Mouse (Mus musculus) kidney, adult 8-10 months (tissue): Measurements from ENCODE around the gene Park7.
A peak's percentile ranks its signal among the peaks of the same experiment; 100 is the strongest.
"Not testable (repeated sequence)": the region's sequence is repeated elsewhere in the genome, so short reads cannot be mapped to it uniquely, and the experiment has no call there.

Experiments used
- DNase-seq, 2 experiments: peaks; one replicate each; pipeline ENCODE4 v3.0.0; 2022

Gene Park7

GRCm38 (mm10) chr4:150910164-150910951 lies 3.9 kb downstream of the Park7 start:
- no peak for DNase-seq

DNA sequence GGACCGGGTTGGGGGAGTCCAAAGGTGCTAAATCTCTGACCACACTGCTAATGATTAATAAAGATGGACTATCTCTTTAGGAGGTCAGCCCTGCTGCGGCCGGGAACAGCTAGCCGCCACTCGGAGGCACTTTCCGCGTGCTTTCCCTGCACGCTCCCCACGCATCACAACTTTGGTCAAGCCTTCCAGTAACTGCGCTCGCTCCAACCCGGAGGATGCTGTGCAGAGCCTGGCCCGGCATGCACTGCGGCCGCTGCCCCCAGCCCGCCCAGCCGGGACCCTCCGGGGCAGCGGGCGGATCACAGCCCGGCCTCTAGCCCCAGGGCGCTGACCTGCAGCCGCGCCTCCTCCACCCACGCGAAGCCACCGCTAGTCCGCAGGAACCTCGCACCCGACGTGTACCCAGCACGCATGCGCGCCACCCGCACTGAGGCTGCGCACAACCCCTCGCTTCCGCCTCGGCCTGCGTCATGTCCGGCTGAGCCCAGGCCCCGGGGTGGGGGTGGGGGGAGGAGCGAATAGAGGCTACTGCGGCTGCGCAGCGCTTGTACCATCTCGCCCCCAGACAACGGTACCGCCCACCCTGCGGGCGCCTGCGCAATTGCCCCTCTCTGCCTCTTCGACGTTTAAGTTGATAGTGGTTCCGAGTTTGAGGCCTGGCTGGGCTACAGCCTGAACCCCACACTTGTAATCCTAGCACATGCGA lies 4.6 kb downstream of the Park7 start:
- DNase-seq = peak; percentile 96

DNA sequence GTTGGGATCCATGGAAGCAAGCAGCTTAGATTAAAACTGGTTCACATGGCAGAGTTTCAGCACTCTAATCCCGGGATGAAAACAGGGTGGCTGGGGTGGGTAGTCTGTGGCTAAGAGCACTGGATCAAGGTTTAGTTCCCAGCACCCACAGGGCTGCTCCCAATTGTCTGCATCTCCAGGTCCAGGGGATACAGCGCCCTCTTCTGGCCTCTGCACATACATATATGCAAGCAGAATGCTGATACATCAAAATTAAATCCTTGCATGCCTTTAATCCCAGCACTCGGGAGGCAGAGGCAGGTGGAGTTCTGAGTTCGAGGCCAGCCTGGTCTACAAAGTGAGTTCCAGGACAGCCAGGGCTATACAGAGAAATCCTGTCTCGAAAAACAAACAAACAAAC lies 5.7 kb downstream of the Park7 start:
- not testable (repeated sequence) for DNase-seq

DNA sequence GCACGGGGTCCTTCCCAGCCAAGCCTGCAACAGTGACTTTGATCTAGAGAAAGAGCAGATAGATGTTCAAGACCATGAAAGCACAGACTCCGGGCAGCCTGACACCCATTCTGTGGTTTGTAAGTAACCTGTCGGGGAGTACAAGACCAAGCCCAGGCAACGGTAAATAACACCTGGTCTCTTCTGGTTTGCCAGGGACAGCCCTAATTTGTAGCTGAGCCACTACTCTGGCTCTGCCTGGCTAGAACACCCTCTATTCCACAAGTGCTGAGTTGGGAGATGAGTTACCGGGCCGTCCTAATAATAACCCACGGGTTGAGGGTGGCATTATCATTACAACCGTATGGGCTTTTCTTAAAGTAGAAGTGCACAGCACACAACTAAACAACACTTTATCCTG lies 7.1 kb downstream of the Park7 start:
- no peak for DNase-seq

GRCm38 (mm10) chr4:150903091-150903742 lies 11.0 kb downstream of the Park7 start:
- peak; percentile 85 to 87 for DNase-seq

- DNase-seq = peak; percentile 81 to 83
These were observed 12.2 kb downstream of the Park7 start for GRCm38 (mm10) chr4:150902062-150902461.

DNA sequence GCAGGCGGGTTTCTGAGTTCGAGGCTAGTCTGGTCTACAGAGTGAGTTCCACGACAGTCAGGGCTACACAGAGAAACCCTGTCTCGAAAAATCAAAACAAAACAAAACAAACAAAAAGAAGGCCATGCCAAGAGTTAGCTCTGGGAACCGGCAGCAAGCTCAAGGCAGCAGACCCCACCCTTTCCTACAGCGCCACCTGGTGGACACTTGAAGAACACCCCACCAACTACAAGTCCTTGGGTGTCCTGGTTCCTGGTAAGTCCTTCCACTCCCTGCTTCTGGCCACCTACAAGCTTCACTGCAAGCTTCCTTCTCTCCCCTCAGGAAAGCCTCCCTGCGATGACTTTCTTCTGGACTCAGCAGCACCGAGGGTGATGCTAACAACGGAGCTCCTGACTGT lies 12.6 kb downstream of the Park7 start:
- peak; percentile 78 to 82 for DNase-seq

DNA sequence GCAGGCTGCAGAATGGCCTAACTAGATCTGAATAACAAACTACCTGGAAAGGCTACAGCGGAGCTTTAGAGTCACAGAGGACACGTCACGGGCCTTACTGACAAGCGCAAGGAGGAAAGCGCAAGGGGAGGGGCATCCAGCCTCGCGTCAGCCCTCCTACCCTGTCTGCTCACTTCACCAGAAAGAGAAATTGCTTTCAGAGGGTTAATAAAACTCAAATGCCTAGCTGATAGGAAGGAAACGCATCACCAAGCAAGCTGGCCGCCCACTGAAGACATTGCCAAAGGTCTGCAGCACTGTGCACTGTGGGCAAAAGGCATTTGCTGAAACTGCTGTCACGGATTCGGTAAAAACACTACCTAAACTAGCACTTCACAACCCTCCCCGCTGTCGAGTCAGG lies 13.8 kb downstream of the Park7 start:
- DNase-seq = peak; percentile 56 to 61

GRCm38 (mm10) chr4:150898716-150899365 lies 15.4 kb downstream of the Park7 start:
- DNase-seq = peak; percentile 61 to 73

DNA sequence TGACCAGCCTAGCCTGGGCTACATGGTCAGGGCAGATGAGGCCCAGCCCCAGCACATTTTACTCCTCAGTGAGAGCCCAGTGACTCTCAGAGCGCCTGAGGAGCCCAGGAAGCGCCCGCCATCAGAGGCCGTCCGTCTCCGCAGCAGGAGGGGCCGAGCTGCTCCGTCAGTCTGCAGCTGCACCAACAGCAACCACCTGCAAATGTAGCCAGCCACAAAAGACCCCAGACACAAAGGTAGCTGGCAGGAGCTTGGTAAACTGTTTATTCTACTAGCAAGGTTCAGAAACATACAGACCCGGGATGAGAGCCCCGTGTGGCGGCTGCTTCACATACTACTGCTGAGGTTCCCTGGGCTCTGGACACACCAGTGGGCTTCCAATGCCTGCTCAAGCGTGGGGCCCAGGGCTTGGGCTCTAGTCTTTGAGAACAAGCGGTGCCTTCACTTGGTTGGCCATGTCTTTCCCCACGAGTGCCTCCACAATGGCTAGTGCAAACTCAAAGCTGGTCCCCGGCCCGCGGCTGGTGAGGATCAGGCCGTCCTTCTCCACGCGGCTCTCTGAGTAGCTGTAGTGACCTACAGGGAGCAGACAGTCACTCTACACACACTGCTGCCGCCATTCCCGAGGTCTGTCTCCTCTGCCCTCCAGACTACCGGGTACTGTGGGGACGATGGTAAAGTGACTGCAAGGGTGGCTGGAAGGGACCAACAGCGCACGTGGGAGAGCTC lies 17.2 kb downstream of the Park7 start:
- DNase-seq = no peak

GRCm38 (mm10) chr4:150894718-150895501 lies 19.3 kb downstream of the Park7 start:
- no peak for DNase-seq

- no peak for DNase-seq
These were observed 22.9 kb downstream of the Park7 start for GRCm38 (mm10) chr4:150891308-150891707.

DNA sequence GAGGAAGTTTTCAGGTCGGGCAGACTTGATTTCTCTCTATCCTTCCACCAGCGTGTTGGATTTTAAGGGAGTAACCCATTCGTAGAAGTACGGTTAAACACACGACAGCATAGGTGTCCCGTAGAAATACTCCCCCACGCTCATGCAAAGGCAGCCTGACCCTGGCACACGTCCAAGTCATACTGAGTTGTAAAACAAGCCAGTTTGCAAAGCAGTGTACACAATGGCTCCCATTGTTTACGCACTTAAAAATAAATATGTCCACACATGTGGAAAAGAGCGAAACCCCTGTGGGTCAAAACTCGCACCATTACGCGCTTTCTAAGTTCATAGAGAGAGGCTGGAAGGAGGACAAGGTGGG lies 24.3 kb downstream of the Park7 start:
- DNase-seq = no peak

DNA sequence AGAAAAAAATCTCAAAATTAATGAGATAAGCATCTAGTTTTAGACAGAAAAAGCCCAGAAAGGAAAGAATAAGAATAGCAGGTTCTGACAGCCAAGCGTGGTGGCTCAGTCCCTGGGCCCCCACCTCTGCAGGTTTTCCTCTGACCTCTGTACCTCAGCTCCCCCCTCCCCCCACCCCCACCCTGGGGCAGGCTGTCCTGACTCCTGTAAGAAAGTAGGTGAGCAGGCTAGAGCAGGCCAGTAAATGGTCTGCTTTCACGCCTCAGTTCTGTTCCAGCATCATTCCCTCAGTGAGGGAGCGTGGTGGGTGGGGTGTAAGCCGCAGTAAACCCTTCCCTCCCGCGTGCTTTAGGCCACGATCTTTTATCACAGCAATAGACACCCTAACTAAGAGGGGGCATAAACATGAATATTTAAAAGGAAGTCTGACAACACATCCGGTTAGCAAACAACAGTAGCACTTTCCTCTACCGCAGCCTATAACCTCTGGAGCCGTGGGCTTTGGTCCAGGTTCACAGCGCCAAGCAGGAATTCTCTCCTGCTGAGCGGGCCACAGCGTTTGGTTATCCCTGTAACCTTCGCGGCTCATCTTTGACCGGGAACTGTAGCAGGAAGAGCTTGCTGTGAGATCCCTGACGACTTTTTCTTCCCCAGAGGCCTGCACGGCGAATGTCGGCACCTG lies 24.8 kb downstream of the Park7 start:
- no peak for DNase-seq

DNA sequence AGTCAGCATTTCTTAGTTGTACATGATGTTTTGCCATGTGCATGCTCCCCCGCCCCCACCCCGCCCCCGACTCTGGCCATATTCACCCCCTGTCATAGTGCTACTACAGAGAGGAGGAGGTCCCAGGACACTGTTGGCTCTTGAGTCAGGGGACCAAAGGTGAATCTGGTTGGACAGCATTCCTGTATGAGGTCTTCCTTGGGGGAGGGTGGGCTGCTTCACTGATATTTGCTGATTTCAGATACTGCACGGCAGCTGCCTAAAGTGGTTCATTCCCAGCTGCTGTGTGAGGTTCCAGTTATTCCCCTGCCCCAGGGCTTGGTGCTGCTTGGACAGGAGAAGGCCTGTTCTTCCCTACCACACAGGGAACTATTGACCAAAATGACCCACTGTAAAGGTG lies 25.7 kb downstream of the Park7 start:
- DNase-seq = no peak

- DNase-seq = no peak
These were observed 26.3 kb downstream of the Park7 start for GRCm38 (mm10) chr4:150887903-150888302.

DNA sequence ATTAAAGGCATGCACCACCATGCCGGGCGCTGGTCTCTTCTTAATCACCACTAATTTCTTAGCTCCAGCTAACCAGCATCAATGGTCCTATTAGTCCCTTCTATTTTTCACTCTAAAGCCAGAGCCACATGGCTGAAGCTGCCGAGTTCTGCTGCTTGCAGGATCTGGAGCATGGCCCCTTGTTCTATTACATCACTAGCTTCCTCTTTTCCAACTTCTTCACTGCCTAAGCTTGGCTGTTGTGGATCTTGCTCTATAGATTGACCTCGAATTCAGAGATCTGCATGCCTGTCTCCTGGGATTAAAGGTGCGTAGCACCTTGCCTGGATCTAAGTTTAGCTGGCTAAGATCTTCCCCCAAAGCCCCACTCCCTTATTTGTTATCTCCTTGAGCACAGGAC lies 31.6 kb downstream of the Park7 start:
- DNase-seq = no peak

DNA sequence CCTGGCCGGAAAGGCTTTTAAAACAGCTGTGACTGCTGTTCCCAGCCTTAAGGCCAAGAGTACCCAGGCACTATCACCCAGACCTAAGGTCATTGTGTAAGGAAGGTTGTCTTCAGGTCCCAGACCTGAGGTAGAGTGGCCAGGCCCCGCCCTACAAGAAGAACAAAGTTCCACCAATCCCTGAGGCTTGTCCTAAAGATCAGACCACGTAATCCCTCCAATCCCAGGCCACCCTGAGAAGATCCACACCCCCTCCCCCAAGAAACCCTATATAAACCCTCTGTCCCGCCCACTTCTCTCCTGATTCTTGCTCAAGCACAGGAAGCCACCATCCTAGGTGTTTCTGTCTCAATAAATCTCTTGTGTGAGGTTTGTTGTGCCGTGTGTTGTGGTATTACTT lies 33.9 kb downstream of the Park7 start:
- no peak for DNase-seq

DNA sequence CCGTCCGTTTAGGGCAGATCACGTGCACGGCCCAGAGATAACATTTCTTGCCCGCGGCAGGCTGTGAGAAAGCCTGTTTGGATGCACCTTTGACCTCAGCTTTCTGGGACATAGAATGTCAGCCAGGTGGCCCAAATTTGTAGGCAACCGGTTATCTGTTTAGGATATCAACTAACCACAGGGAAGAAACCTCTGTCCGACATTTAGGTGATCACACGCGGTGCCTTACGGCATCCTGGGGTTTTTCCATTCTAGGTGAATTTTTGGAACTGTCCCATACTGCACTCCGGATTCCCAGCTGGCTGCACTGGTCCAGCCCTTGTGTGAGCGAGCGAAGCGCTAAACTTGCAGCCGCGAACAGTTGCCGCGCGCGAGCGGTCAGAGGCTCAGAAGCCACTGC lies 34.6 kb downstream of the Park7 start:
- DNase-seq = no peak

GRCm38 (mm10) chr4:150875393-150875792 lies 38.8 kb downstream of the Park7 start:
- DNase-seq = no peak

DNA sequence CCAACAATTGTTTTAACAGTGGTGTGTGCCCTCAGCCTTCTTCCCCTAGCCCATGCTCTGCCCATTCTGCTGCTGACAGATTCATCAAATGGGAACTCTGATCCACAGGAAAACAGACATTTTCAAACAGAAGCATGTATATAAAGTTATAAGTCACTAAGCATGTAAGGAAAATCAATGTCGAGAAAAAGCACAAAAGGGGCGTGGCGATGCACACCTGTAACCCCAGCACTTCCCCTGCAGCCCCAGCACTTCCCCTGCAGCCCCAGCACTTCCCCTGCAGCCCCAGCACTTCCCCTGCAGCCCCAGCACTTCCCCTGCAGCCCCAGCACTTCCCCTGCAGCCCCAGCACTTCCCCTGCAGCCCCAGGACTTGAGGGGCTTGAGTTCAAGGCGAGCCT lies 39.8 kb downstream of the Park7 start:
- not testable (repeated sequence) for DNase-seq
